ENCODE assay signal across 25 mouse cellular contexts in genomic region chr5:110914859-110915258, GRCm38 (mm10). TPM values are rescaled to one million over a fixed set of nuclear protein-coding genes. Genes with fewer than 3 reads are reported as not detected.
A peak's percentile ranks its signal among the peaks of the same experiment; 100 is the strongest.
DNase-seq lines count a peak whose midpoint lies in the region; ATAC-seq lines count a peak whose summit lies in the region.
"Had no signal": no experiment of that assay in that cellular context is flagged by ENCODE, and none has a peak within 500 bp of the region (broad histone marks: within the 10 kb centered on the region; RNA-seq: fewer than 3 reads in every experiment).

No protein-coding gene starts in this region.

- 80% methylated on average over 11 of the region's 11 CpGs for WGBS in heart, embryonic 11.5 days (ENCODE audit: insufficient replicate concordance)

- DNase-seq in heart, adult 11 months, result peak; percentile 93
- DNase-seq in heart, postnatal 14 days, result peak; percentile 14 to 18
- DNase-seq in heart, postnatal 36 days, result no peak
- peak; percentile 15 for DNase-seq in left cerebral cortex, postnatal 4 days
- DNase-seq in left cerebral cortex, adult 11 months (ENCODE audit: low spot score), result no peak
- no peak for DNase-seq in cerebellum, postnatal 4 days (ENCODE audit: low spot score in 2 of 2)
- DNase-seq: adrenal gland, adult 2 months; adrenal gland, postnatal 14 days; cerebellum, adult 11 months; cerebellum, adult 2 months; cerebellum, adult 9-11 months; cerebellum, postnatal 25 days; embryo, embryonic 11 days; gastrocnemius, postnatal 14 days; kidney, adult 2 months had no signal

- H3K4me1 ChIP-seq in heart, embryonic 11.5 days (ENCODE audit: control insufficient read depth, insufficient read depth, low read length), result peaks cover 8% of the 10 kb centered on the region
- H3K4me1 ChIP-seq: forebrain, embryonic 12.5 days; forebrain, embryonic 15.5 days; hindbrain, embryonic 15.5 days had no signal

- no peaks in the 10 kb centered on the region for H3K36me3 ChIP-seq in heart, embryonic 11.5 days (ENCODE audit: control insufficient read depth, insufficient read depth, low read length)
- H3K36me3 ChIP-seq: forebrain, embryonic 12.5 days; forebrain, embryonic 15.5 days; hindbrain, embryonic 12.5 days; hindbrain, embryonic 15.5 days had no signal

- no peak overlapping the region for H3K4me3 ChIP-seq in heart, embryonic 11.5 days (ENCODE audit: low read depth, low read length)
- H3K4me3 ChIP-seq: embryonic facial prominence, embryonic 10.5 days; embryonic facial prominence, embryonic 13.5 days; erythroblast, embryonic 14.5 days; forebrain, embryonic 12.5 days; forebrain, embryonic 15.5 days; hindbrain, embryonic 12.5 days; hindbrain, embryonic 15.5 days had no signal

- H3K9ac ChIP-seq in heart, embryonic 11.5 days (ENCODE audit: low read depth, low read length), result no peak overlapping the region
- H3K9ac ChIP-seq: embryonic facial prominence, embryonic 13.5 days; forebrain, embryonic 12.5 days; forebrain, embryonic 15.5 days; hindbrain, embryonic 12.5 days; hindbrain, embryonic 15.5 days had no signal

- no peaks in the 10 kb centered on the region for H3K9me3 ChIP-seq in heart, embryonic 11.5 days (replicated peaks; ENCODE audit: control insufficient read depth, low read length)
- H3K9me3 ChIP-seq: embryonic facial prominence, embryonic 10.5 days; embryonic facial prominence, embryonic 13.5 days; forebrain, embryonic 12.5 days; forebrain, embryonic 15.5 days; hindbrain, embryonic 12.5 days; hindbrain, embryonic 15.5 days had no signal

- intact Hi-C loops in heart, postnatal 14 days (cut with DNase I), result no loop called here
- intact Hi-C loops in heart, postnatal 36 days (cut with DNase I), result no loop called here
- intact Hi-C loops in left cerebral cortex, postnatal 4 days (cut with DNase I), result no loop called here

- H3K27me3 ChIP-seq in heart, embryonic 11.5 days (ENCODE audit: control insufficient read depth, insufficient read depth, low read length), result no peaks in the 10 kb centered on the region
- H3K27me3 ChIP-seq: embryonic facial prominence, embryonic 13.5 days; forebrain, embryonic 12.5 days; forebrain, embryonic 15.5 days; hindbrain, embryonic 12.5 days; hindbrain, embryonic 15.5 days had no signal

- H3K27ac ChIP-seq in heart, embryonic 11.5 days (ENCODE audit: low read depth, low read length), result no peak overlapping the region
- H3K27ac ChIP-seq: embryonic facial prominence, embryonic 10.5 days; embryonic facial prominence, embryonic 13.5 days; forebrain, embryonic 12.5 days; forebrain, embryonic 15.5 days; hindbrain, embryonic 12.5 days; hindbrain, embryonic 15.5 days had no signal

- H3K4me2 ChIP-seq in heart, embryonic 11.5 days, result no peak overlapping the region
- H3K4me2 ChIP-seq: embryonic facial prominence, embryonic 13.5 days; forebrain, embryonic 12.5 days; forebrain, embryonic 15.5 days; hindbrain, embryonic 12.5 days; hindbrain, embryonic 15.5 days had no signal

- no peak for ATAC-seq in heart, embryonic 11.5 days (replicated peaks; ENCODE audit: insufficient number of reproducible peaks, low FRiP score, low TSS enrichment)
- ATAC-seq: CD4-positive, CD25-positive, alpha-beta regulatory T cell, adult 4 months; forebrain, embryonic 15.5 days; intestine, postnatal 0 days had no signal

RNA-seq across cellular contexts. Expression of gene Ttc28, which starts 35.3 kb away (rescaled TPM):
- polyA plus RNA-seq in heart, embryonic 11.5 days (2014; fragmentation: Nextera tagmentation; extraction: Ambion mirVana), result 8.1 and 9.4 TPM in 2 replicates
- total RNA-seq in heart, postnatal 14 days (2021), result 10 to 100 TPM; 20.5 to 21.6 TPM
- 10 to 100 TPM; 13.5 to 15.3 TPM for total RNA-seq in heart, postnatal 36 days (2021)
- total RNA-seq in left cerebral cortex, postnatal 4 days (2021), result 100 to 1,000 TPM in 1 of 2 experiments, 10 to 100 TPM in 1; 97.3 to 112 TPM

Comparison
In these comparisons a context has a peak if more than half of its experiments do, and no peak if none do; other contexts are left out.
1. DNase-seq: peak in heart, adult 11 months (single experiment), heart, postnatal 14 days (2 of 2) and left cerebral cortex, postnatal 4 days (single experiment); none in heart, postnatal 36 days (0 of 2), left cerebral cortex, adult 11 months (single experiment) and cerebellum, postnatal 4 days (0 of 2).
2. RNA of gene Ttc28, which starts 35.3 kb away (total RNA-seq): 97.3 to 112 TPM in left cerebral cortex, postnatal 4 days; 20.5 to 21.6 TPM in heart, postnatal 14 days and 13.5 to 15.3 TPM in heart, postnatal 36 days; every median in the first group is over 4 times any median in the second.